Mouse (Mus musculus) layer of hippocampus, postnatal 25 days (tissue): Measurements from ENCODE around the gene Efna5. TPM values are rescaled to one million over a fixed set of nuclear protein-coding genes. Genes with fewer than 3 reads are reported as not detected.

Experiments used
- DNase-seq, 2 experiments: peaks; one replicate each; pipeline ENCODE4 v3.0.0; 2022; ENCODE audit warnings: mixed read lengths in 2 of 2, low spot score in 1 of 2; ENCODE audit errors: extremely low spot score in 1 of 2
- total RNA-seq, 2 experiments: library from RNA; stranded (reverse); gene quantifications; 2 replicates each; pipeline ENCODE4 v1.2.3; 2021

The Efna5 gene
- total RNA-seq, 2 experiments from 2014 or later: 6.9 to 7.2 TPM

DNA sequence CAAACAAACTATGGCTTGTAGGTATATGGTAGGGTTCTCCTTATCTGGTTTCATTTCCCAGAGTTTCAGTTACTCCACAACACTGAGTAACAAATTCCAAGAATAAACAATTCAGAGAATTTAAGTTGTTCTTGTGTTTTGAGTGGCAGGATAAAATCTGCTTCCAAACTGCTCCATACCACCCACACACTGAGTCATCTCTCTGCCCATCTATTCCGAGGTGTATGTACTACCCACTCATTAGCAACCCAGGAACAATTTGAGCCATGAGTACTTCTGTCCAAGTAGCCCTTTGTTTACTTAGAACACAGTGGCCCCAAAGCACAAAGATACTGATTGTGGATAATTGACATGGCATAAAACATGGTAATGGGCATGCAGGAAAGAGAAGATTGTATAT, 311.0 kb downstream of the Efna5 start:
- no peak for DNase-seq

- DNase-seq: no peak
Observed at GRCm38 (mm10) chr17:62568019-62568418, 313.1 kb downstream of the Efna5 start.

DNA sequence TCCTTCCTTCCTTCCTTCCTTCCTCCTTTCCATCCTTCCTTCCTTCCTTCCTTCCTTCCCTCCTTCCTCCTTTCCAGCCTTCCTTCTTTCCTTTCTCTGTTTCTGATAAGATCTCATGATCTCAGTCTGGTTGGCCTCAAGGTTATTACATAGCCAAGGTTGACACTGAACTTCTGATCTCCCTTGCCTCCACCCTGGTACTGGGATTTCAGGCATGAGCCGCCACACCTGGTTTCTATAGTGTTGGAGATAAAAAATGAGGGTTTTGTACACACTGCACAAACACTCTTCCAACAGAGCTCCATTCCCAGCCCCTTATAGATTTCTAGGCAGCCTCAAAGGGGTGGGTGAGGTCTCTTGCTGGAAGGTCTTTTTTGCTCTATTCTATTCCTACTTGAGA, 315.5 kb downstream of the Efna5 start:
- no peak for DNase-seq

DNA sequence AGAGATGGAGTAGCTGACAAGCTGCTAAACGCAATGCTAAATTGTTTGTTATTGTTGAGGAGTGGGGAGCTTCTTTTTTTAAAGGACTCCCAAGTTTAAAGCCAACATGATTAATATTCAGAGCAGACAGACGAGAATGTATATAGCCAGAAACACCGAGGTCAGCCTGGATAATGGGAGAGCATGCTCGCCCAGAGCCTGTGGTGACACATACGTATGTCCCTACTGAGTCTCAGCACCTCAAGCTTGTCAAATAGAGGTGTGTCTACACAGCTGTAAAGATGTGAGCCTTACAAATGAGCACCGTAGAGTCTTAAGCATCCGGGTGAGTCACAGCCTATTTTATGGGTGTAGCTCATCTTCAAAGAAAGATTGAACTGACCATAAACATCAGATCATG, 318.7 kb downstream of the Efna5 start:
- DNase-seq: no peak

DNA sequence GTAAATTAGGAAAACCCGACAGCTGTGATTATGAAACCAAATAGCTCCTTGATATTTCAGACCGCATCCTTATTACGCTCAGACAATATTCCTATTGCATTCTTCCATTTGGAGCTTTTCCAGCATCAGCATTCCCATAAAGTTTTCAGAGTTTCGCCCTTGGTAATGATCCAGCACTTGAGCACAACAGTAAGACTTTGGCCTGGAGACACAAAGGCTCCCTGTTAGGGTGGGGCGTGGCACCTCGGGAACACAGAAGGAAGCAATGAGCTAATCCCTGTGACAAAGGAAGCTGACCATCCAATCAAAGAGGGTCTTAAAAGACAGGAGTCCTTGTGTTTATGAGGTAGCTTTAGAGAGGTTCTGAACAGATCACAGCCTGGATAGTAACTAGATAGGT, 323.9 kb downstream of the Efna5 start:
- DNase-seq: no peak
